Comparison of ENCODE assay signal across 29 mouse cellular contexts in the genomic region with DNA sequence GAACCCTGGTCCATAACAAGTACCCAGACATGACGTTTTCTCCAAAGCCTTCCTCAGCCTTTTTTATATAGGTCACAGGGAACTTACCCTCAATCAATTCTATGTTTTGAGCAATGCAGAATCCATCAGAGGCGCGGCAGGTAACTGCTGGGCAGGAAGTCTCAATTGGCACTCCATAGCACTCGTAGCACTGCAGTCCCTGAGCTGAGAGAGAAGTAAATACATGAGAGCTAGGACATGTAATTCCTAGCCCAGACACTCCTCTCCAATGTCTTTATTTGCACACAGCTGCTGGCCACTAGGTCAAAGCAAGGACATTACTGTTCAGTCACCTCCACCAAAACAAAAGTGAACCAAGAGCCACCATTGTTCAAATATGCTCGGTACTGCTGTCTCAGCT. TPM values are rescaled to one million over a fixed set of nuclear protein-coding genes. Genes with fewer than 3 reads are reported as not detected.
"Had no signal": no experiment of that assay in that cellular context is flagged by ENCODE, and none has a peak within 500 bp of the region (broad histone marks: within the 10 kb centered on the region; RNA-seq: fewer than 3 reads in every experiment).

No protein-coding gene starts in this region.

RNA-seq across cellular contexts. Expression of a gene that starts 1.3 kb away (rescaled TPM):
- total RNA-seq: midbrain, postnatal 0 days had no signal
- polyA plus RNA-seq: limb, embryonic 10.5 days; limb, embryonic 12.5 days; midbrain, embryonic 10.5 days; midbrain, embryonic 11.5 days; midbrain, embryonic 12.5 days; midbrain, embryonic 13.5 days; neural tube, embryonic 11.5 days; neural tube, embryonic 12.5 days; neural tube, embryonic 13.5 days had no signal

RNA-seq across cellular contexts. Expression of a gene that starts 44.6 kb away (rescaled TPM):
- total RNA-seq: left cerebral cortex, adult 18-20 months; left cerebral cortex, adult 2 months; left cerebral cortex, adult 8-10 months; left cerebral cortex, postnatal 10 days; left cerebral cortex, postnatal 14 days; left cerebral cortex, postnatal 25 days; left cerebral cortex, postnatal 36 days; left cerebral cortex, postnatal 4 days; midbrain, postnatal 0 days; monocyte, adult 5-6 weeks had no signal
- polyA plus RNA-seq: limb, embryonic 10.5 days; limb, embryonic 11.5 days; limb, embryonic 12.5 days; limb, embryonic 13.5 days; limb, embryonic 15.5 days; liver, embryonic 11.5 days; lung, embryonic 14.5 days; lung, embryonic 15.5 days; macrophage; midbrain, embryonic 10.5 days; midbrain, embryonic 11.5 days; midbrain, embryonic 12.5 days; midbrain, embryonic 13.5 days; midbrain, embryonic 14.5 days; midbrain, embryonic 15.5 days; midbrain, embryonic 16.5 days; midbrain, postnatal 0 days; neural tube, embryonic 11.5 days; neural tube, embryonic 12.5 days; neural tube, embryonic 13.5 days had no signal
